Mouse (Mus musculus): Measurements from ENCODE around the gene Hus1b.

Hus1b gene

DNA sequence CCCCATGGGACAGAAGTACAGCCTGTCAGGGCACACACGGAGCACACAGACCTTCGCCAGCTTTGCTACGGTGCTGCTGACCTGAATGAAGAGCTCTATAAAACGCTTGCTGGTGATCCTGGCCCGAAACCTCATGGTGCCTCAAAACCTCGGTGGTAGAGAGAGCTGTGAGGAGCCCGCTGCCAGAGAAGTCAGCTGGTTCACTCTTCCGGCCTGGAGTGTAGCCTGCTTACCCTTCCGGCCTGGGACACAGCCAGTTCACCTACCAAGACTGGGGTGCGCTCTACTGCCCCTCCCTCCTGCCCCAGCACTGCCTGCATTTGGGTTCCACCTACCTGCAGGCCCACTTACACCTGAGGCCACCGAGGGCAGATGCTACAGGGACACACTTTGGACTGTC, at the start of gene Hus1b:
Gene Hus1b (minus strand): TSS at position 220 of the 400 bp plus-strand sequence.
- no peak for ATAC-seq (ENCODE audit: low TSS enrichment)

DNA sequence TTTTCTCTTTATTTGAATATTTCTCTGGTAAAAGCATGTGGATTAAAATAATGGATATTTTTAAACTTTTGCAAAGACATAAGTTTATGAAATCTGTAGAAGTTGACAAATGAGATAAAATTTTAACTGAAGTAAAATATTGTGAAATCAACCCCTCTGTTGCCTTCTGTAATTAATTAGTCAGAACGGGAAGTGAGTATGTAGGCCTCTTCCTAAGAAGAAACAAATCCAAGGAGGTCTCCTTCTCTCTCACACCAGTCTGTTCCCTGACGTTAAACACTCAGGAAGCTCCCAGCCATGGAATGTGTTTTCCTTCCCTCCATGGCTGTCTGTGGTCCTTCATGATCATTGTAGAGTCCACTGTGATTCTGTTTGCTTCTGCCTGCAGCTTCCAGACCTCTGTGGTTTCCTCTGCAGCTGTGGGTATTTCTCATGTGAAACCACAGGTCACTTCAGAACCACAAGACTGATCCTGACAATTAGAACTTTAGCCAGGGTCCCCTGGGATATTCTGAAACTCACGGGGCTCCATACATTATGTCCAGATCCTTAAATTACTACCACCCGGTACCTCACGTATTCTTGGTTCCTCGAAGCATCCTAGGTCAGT, 46.8 kb upstream of the Hus1b start:
- no peak for ATAC-seq (ENCODE audit: low TSS enrichment)

DNA sequence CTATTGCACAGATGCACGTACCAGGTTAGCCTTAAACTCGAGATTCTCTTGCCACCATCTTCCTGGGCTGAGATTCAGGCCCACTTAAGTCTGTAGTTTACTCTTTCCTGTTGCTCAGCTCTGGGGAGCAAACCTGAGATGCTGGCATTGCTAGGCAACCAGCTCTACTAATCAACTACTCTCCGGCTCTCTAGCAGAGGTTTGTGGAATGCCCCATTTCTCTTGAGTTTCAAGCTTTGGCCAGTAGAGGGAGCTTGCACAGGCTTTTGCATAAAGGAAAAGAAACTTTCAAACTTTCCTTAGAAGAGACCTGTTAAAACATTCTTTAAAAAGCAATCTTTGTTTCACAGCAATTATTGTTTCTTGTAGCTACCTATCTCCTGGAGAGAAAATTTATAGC, 46.3 kb upstream of the Hus1b start:
- peak; percentile 90 for ATAC-seq (ENCODE audit: low TSS enrichment)

DNA sequence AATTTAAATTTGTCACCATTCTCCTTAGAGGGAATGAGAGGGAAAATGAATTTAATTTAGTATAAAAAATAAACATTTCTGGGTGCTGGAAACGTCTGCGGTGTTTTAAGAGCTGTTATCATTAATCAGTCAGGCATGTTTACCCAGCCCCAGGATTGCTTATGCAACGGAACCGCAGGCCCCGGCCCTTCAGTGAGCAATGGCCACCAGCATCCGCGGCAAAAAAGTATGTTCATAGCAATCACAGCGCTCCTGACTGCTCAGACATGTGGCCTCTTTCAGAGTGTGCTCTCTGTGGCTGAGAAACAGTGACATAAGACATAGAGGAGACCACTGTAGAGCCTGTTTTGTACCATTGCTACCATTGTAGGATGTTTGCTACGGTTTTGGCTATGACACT, 42.7 kb upstream of the Hus1b start:
- ATAC-seq (ENCODE audit: low TSS enrichment): no peak

DNA sequence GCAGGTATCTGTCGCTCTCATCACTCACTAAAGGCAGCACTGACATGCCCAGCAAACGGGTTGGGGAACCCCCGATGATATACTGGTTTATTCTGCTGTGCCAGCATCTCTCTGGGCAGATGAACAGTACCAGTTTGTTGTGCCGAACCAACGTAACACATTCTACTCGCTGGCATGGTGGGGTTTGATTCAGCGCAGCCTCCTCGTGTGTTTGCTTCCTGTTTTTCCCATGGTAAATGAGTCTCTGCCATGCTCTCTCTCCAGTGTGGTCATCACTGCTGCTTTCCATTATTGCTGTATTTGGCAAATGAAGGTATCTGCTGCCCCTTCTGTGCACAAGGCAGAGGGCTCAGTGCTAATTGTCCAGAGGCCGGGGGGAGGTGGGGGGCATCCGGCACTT, 42.2 kb upstream of the Hus1b start:
- no peak for ATAC-seq (ENCODE audit: low TSS enrichment)

DNA sequence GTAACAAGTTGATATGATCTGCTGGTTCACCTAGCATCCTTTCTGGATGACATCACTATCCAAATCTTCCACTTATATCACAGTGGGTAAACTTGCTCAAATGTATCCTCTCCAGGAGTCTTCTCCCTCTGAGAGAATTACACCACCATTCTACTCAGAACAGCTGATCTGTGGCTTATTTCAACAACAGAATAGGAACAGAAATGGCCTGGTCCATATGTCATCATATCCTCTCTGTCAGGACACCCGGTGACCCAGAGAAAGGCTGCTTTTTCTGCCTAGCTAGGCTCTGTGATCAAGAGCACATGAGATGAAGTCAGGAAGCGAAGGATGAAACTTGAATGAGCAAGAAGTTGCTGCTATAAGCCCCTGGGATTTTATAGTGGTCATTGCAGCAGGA, 40.1 kb upstream of the Hus1b start:
- no peak for ATAC-seq (ENCODE audit: low TSS enrichment)

DNA sequence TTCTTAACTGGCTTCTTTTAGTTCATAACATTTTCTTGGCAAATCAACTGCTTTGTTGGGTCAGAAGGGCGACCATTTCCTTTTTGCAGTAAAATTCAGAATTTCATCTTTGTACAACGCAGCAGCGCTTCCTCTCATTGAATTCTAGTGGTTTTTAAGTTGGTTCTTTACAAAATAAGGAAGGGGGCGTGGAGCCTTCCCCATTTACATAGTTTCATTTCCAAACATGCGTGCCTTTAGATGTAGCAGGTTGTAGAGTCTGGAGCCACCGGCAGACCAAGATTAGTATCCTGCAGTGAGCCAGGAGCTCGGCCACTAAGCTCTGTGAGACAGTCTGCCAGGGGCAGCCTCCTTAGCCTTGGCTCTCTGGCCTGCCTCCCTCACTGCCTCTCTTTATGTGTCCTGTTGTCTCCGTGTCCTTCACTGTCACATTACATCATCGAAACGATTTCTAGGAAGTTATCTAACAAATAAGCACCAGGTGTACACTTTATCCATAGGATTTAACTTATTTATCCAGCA, 39.4 kb upstream of the Hus1b start:
- ATAC-seq (ENCODE audit: low TSS enrichment): no peak

DNA sequence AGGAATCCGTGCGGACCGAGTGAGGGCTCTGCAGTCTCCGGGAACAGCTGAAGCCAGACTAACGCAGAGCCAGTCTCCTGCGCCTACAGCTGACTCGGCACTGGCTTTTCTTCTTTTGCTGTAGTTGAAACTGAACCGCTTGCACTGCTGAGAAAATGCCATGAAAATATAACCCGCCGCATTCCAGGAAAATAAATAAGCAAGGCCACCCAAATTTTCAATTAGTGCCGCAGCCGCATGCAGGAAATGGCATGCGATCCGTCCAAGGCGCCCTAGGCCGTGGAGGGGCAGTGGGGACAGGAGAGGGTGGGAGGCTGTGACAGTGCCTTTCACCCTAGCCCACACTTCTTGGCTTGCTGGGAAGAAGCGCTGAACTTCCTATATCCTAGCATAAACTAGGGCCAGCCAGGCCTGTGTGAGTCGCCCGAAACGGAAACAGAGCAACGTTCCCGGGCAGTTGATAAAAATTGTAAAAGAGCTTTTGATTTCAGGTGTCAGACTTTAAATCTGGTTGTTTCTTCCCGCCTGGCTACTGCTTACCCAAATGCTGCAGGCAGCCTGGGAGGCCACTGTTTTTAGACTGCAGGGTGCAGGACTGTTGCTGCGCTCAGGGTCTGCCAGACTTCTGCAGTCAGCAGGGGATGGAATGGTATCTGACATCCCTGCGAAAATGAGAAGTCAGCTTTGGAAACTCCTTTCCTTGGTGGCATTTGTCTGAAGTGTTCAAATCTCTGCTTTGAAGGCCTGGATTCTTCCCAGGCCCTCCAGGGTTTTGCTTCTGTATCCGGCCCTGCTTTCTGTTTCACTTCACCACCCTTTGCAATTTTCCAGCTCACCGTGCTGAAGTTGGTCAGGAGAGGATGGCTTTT, 38.3 kb upstream of the Hus1b start:
- ATAC-seq (ENCODE audit: low TSS enrichment): peak; percentile 95

DNA sequence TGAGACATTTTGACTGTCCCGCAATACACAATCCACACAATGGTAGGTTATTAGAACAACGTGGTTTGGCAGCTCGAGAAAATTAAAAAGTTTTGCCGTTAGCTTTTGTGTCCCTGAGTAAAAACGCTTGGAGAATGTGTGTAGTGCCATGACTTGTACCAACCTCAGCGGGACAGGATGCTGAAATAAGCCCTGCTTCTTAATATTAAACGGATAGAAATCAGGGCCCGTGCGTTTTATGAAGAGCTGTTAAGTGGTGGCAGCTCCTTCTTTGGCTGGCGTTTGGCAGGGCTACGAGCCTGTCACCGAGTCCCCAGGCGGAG, 37.7 kb upstream of the Hus1b start:
- no peak for ATAC-seq (ENCODE audit: low TSS enrichment)

DNA sequence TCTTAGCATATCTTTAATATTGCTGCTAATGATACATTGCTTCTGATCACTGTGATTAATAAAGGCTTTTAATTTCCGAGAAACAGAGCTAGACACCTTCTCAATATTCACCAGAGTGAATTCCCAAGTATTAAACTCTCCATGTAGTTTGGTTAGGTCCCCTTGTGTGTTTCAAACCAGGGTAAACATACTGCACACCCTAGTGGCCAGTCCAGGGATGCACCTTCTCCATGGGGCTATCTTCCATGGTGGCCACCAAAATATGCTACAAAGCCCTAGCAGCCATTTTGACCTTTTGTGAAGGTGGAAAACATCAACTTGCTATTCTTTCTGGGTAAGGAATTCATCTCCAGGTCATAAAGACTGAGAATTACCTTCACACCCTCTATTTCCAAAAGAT, 34.1 kb upstream of the Hus1b start:
- no peak for ATAC-seq (ENCODE audit: low TSS enrichment)

DNA sequence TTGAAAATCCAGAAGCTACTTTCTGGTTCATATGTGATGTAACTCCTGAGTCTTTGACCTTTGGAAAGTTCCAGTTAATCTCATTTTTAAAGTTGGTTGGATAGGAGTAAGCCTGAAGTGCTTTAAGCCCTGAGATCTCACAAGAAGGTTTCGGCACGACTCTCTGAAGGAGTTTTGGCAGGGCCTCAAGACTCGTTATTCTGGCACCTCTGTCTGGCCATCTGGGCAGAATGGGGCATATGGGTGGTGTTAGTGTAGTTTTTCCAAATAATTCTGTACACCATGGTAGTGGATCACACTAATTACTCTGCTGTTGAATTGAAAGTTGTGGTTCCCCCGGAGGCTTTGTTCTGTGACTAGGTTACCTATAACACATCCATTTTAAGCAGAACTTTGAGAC, 30.7 kb upstream of the Hus1b start:
- ATAC-seq (ENCODE audit: low TSS enrichment): peak; percentile 58

DNA sequence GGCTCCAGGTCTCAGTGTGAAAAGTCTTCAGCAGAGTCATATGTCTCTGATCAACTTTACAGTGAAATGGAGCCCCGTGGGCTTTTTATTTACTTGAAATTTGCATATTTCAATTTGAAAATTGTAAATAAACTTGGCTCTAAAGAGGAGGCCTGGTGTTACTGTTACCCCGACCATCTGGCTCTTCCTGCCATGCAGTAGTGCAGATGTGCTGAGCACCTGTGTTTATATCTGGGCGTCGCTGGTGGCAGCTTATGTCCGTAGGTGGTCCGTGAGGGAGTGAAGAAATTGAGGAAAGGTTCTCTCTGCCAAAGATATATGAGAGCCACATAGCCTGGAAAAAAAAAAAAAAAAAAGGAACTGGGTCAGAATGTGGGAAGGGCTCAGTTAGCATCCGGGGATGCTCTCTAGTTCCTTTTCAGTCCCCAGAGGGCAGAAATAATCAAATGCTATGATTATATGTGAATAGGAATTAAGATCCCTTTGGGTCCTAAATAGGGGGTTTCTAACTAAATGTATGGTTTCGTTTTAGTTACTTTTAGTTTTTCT, 29.1 kb upstream of the Hus1b start:
- ATAC-seq (ENCODE audit: low TSS enrichment): 0 out of 2 replicates have a peak, but pooled peaks have one; percentile 8

DNA sequence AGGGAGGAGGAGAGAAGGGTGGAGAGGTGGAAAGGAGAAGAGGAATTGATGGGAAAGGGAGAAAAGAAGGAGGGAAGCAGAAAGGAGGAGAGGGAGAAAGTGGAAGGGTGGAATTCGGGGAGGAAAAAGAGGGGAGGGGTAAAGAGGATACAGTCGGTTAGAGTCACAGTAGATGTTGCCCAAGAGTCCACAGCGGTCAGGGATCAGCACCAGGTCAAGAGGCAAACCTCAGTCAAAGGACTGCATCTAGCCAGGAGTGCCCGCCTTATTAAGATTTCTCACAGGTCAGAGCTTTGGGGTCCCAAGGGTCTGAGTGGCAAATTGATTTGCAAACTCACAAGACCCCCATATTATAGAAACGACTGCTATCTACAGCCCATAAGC, 26.7 kb upstream of the Hus1b start:
- ATAC-seq (ENCODE audit: low TSS enrichment): no peak

DNA sequence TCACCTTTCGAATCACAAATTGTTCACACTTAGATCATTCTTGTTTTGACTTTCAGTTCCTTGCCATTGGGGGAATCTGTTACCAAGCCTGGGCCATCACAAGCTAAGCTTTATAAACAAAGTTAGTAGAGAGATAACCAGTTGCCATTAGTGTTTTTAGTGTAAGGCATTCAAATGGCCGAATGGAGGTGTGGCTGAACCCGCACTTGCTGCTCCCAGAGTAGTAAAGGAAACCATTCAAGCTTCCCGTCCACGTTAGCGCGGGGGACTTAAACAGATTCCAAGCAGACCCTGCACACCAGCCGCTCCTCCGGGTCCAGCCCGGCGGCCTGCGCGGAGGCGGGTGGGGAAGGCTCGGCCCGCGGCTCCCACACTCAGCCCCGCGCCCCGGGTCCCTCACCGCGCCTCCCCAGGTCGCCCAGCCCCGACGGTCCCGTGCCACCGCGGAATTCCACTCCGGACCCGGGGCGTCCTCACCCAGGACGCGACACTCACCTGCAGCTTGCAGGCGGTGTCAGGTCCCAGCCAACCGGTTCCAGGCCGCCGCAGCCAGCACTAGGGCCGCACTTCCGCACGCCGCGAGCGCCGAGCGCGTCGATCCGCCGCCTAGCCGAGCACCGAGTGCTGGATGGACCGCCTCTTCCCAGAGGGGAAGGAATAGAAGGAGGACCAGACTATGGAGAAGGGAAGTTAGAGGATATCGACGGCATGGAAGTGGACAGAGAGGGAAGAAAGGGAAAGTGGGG, 26.1 kb upstream of the Hus1b start, which contains the start of the genes Exoc2 and Gm5447:
Gene Exoc2 (minus strand): TSS at position 593 of the 746 bp plus-strand sequence.
Gene Gm5447 (plus strand): TSS at position 704 of the 746 bp plus-strand sequence.
- peak; percentile 94 for ATAC-seq (ENCODE audit: low TSS enrichment)

DNA sequence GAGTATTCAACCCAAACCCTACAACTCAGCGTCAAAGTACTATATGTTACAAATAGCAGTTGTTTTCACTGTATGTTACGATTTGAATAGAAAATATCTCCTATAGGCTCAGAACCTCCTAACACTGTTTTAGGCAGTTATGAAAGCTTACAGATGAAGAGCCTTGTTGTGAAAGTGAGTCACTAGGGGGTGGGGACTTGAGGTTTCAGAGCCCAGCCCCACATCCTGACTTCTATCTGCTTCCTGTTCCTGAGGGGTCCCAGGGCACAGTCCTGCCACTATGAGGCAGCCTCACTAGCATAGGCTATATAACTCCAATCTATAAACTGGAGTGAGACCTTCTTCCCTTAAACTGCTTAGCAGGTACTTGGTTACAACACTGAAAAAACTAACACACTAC, 24.5 kb upstream of the Hus1b start:
- no peak for ATAC-seq (ENCODE audit: low TSS enrichment)

DNA sequence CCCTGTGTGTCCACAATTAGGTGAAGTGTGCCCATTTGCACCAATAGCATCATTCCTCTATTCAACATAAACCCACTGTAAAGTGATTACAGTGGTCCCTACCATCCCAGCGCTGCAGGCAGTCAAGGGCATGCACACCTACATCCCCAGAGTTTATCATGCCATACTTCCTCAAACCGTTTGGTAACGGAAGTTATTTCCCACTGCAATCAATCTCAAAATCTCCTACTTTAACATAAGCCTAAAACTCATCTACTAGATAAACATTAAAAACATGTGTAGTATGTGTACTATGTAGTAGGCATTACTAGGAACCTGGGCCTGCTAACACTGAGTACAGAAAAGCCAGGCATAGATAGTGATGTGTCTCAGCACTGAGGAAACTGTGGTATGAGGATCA, 23.5 kb upstream of the Hus1b start:
- ATAC-seq (ENCODE audit: low TSS enrichment): no peak

DNA sequence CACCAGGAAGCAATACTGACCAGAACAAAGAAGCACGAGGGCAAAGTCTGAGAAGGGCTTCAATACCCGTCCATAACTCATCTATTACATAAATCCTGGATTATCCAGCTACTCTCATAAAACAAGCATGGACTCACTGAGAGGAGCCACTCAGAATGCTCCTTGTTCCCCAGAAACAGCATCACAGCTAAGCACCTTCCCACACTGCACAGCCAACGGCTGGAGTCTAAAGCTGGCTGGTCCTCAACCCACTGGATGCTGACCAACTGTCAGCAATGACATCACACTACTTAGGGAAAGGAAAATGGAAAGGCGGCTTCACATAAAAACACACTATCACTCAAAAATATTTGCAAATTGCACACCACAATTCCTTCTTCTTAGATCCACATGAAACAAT, 20.8 kb upstream of the Hus1b start:
- ATAC-seq (ENCODE audit: low TSS enrichment): peak; percentile 81

DNA sequence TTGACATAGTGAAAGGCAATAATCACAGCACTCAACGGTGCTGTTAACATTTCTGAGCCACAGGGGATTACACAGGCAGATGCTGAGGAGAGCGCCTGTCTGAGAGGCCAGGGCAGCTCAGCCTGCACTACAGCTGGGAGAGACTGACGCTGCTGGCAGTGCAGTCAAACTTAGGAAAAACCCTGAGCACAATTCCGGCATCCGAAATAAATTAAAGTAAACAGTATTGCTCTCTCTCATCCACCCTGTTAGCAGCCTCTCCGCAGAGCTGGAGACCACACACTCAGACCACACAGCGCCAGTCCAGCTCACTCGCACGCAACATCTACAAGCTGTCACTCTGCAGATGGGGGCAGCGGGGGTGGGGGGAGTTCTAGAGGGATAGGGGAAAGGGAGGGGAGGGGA, 18.9 kb upstream of the Hus1b start:
- ATAC-seq (ENCODE audit: low TSS enrichment): peak; percentile 21

DNA sequence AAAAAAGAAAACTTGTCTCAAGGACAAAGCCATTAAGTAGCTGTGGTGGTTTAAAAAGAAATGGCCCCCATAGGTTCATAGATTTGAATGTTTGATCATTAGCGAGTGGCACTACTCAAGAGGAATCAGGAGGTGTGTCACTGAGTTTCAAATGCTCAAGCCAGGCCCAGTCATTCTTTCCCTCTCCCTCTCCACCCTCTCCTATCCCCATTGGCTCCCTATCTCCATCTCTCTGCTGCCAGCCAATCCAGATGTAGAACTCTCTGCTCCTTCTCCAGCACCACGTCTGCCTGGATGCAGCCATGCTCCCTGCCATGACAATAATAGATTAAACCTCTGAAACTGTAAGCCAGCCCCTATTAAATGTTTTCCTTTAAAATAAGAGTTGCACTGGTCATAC, 14.4 kb upstream of the Hus1b start:
- ATAC-seq (ENCODE audit: low TSS enrichment): no peak

DNA sequence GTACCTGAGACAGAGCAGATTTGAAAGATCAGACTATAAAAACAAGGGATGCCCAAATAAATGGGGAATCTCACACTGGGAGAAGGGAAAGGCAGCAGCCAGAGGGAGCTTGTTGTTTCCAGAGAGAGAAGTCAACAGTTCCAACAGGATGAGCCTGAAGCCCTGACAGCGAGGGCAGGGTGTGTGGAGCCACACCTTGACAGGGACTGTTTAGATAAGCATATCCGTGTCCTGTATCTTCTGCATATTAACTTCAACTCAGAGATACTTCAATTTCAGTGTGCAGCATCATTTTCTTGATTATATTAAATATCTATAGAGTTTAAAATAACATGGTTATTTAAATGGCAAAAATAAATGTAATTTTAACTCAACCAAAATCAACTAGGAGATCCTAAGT, 13.2 kb upstream of the Hus1b start:
- no peak for ATAC-seq (ENCODE audit: low TSS enrichment)

DNA sequence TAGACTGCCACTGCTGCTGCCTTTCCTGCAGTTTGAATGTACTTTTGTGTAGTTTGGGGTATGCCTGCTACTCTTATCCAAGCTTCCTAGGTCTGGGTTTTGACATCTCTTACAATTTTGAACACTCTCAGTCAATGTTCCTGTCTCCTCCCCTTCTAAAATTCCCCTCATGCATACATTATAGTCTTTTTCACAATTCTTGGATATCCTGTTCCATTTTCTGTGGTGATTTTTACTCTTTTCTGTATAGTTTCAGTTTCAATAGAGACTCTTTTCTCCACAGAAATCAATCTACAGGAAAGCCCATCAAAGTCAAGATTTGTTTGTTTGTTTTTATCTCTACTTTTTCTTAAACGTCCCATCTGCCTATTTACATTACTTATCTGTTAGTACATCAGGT, 6.0 kb upstream of the Hus1b start:
- ATAC-seq (ENCODE audit: low TSS enrichment): no peak

DNA sequence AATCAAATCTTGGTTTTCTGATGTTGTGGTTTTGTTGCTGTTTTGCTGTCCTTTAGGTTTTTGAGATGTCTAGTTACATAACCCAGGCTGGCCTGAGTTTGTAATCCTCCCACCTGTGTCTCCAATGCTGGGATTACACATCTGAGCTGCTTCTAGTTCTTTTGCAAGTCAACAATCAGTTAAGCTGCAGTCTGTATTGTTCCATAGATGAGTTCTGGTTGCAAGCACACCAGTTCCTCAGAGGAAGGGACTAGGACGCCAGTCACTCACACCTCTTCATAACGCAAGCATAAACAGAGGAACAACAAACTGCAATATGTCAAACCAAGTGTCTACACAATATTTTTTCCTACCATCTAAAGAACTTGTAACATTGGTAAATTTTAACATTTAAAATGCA, 4.5 kb upstream of the Hus1b start:
- no peak for ATAC-seq (ENCODE audit: low TSS enrichment)
